Mouse (Mus musculus) cerebellum, postnatal 25 days (tissue): Measurements from ENCODE around the gene Timm13.

Experiments
- DNase-seq, 2 experiments: peaks; one replicate each; pipeline ENCODE4 v3.0.0; 2021; ENCODE audit warnings: mixed read lengths in 2 of 2

Timm13 gene

GRCm38 (mm10) chr10:80904004-80904693, 3.4 kb upstream of the Timm13 start:
- DNase-seq = peak in 1 of 2 experiments; percentile 38

- DNase-seq = peak in 1 of 2 experiments; percentile 24
Measured at GRCm38 (mm10) chr10:80903282-80903681, 2.5 kb upstream of the Timm13 start.

- DNase-seq = no peak
Measured at GRCm38 (mm10) chr10:80902273-80902940, 1.6 kb upstream of the Timm13 start.

GRCm38 (mm10) chr10:80901409-80902272, 872 bp upstream of the Timm13 start:
- peak; percentile 44 for DNase-seq

GRCm38 (mm10) chr10:80899591-80900317, 1.0 kb downstream of the Timm13 start:
- DNase-seq = no peak

- DNase-seq = peak in 1 of 2 experiments; percentile 36
Measured at GRCm38 (mm10) chr10:80899074-80899473, 1.7 kb downstream of the Timm13 start.

GRCm38 (mm10) chr10:80897861-80898510, 2.8 kb downstream of the Timm13 start:
- peak in 1 of 2 experiments; percentile 34 for DNase-seq

GRCm38 (mm10) chr10:80896581-80897485, 3.9 kb downstream of the Timm13 start:
- DNase-seq = no peak

- DNase-seq = no peak
Measured at GRCm38 (mm10) chr10:80895697-80896096, 5.1 kb downstream of the Timm13 start.

GRCm38 (mm10) chr10:80895100-80895499, 5.7 kb downstream of the Timm13 start:
- DNase-seq = peak in 1 of 2 experiments; percentile 51

GRCm38 (mm10) chr10:80887181-80887580, 13.6 kb downstream of the Timm13 start:
- peak; percentile 85 to 91 for DNase-seq

GRCm38 (mm10) chr10:80881301-80881700, 19.5 kb downstream of the Timm13 start:
- peak; percentile 82 to 88 for DNase-seq

- no peak for DNase-seq
Measured at GRCm38 (mm10) chr10:80880901-80881300, 19.9 kb downstream of the Timm13 start.

- peak; percentile 77 to 87 for DNase-seq
Measured at GRCm38 (mm10) chr10:80880131-80880641, 20.6 kb downstream of the Timm13 start.

- peak in 1 of 2 experiments; percentile 36 for DNase-seq
Measured at GRCm38 (mm10) chr10:80876594-80876993, 24.2 kb downstream of the Timm13 start.

- peak; percentile 78 to 86 for DNase-seq
Measured at GRCm38 (mm10) chr10:80876028-80876427, 24.7 kb downstream of the Timm13 start.

- DNase-seq = no peak
Measured at GRCm38 (mm10) chr10:80874035-80874434, 26.7 kb downstream of the Timm13 start.

- DNase-seq = peak in 1 of 2 experiments; percentile 31
Measured at GRCm38 (mm10) chr10:80871581-80871980, 29.2 kb downstream of the Timm13 start, which contains the start of gene Tmprss9. Gene Tmprss9 (plus strand): TSS chr10:80871848.

GRCm38 (mm10) chr10:80870993-80871392, 29.8 kb downstream of the Timm13 start:
- DNase-seq = peak in 1 of 2 experiments; percentile 50

GRCm38 (mm10) chr10:80864446-80864845, 36.3 kb downstream of the Timm13 start:
- peak; percentile 87 to 88 for DNase-seq
